Mouse (Mus musculus): ENCODE results near the gene Gm21987.
A peak's percentile ranks its signal among the peaks of the same experiment; 100 is the strongest.

The Gm21987 gene

GRCm38 (mm10) chr16:38395060-38395730 is 48.4 kb downstream of the Gm21987 start:
- peak; percentile 53 for DNase-seq (ENCODE audit: low read depth)

GRCm38 (mm10) chr16:38396155-38396554 is 49.3 kb downstream of the Gm21987 start:
- peak; percentile 99 for DNase-seq (ENCODE audit: low read depth)

DNA sequence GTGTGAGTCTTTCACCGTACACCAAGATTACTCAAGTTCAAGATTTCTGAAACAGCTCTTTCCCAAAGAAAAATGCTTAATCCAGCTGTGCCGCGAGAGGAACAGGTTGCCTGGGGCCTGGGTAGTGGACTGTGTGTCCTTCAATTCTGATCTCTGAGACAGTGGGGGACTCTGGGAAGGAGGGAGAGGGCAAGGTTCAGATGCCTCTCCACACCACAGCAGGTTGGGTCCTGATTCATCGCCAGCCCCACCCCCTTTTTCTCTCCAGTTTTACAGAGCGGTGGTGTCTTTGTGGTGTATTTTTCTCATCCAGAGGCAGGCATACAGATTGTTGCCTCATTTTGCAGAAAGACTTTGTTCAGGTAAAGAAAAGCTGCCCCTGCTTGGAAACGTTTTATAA is 51.4 kb downstream of the Gm21987 start:
- DNase-seq (ENCODE audit: low read depth): no peak

DNA sequence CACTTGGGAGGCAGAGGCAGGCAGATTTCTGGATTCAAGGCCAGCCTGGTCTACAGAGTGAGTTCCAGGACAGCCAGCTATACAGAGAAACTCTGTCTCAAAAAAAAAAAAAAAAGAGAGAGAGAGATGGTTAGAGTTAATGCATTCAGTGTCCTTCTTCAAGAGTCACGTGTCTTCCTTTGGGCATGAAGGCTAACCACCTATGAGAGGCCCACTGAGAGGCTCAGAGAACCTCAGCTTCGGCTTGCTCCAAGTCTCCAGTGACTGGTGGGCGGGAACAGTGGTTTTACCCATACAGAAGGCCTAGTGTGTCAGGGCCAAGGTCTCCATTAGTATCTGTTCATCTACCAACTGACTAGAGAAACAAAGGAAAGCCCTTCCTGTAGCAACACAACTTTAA is 52.2 kb downstream of the Gm21987 start:
- DNase-seq (ENCODE audit: low read depth): peak; percentile 96

DNA sequence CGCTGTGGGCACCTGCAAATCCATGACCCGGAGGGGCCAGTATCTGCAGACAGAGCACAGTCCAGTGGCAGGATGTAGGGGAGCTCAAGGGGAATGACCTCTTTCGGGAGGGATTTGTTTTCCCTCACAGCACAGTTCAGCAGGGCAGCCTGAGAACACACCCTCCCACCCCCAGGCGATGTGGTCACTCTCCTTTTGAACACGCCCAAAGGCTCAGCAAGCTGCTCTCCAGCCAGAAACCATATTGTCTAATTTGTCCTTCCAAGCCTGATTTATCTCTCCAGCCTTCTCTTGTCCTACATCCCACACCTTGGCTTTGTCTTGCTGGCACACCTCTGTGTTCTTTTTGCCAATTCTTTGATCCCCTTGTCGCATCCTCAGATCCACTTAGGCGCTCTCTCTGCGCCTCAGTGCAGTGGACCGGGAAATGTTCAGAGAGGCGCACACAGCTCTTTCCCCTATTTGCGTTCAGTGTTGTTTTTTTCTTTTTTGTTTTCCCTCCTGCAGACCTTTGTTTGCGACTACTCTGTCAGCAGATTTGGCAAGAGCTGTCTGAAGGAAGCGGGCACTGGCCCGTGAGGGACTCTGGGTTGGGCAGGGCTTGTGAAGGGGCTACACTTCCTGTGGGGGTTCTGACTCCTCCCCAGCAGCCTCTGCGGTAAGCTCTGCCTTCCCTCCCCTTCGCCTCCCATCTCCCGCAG is 52.8 kb downstream of the Gm21987 start:
- peak; percentile 84 for DNase-seq (ENCODE audit: low read depth)

GRCm38 (mm10) chr16:38400311-38400960 is 53.6 kb downstream of the Gm21987 start:
- DNase-seq (ENCODE audit: low read depth): no peak

- no peak for DNase-seq (ENCODE audit: low read depth)
Measured at GRCm38 (mm10) chr16:38401468-38401867, 54.6 kb downstream of the Gm21987 start.

- DNase-seq (ENCODE audit: low read depth): peak; percentile 95
Measured at GRCm38 (mm10) chr16:38403639-38404038, 56.8 kb downstream of the Gm21987 start.

- no peak for DNase-seq (ENCODE audit: low read depth)
Measured at GRCm38 (mm10) chr16:38406293-38406692, 59.5 kb downstream of the Gm21987 start.

GRCm38 (mm10) chr16:38406708-38407107 is 59.9 kb downstream of the Gm21987 start:
- DNase-seq (ENCODE audit: low read depth): peak; percentile 64

- DNase-seq (ENCODE audit: low read depth): no peak
Measured at GRCm38 (mm10) chr16:38407584-38407983, 60.7 kb downstream of the Gm21987 start.

DNA sequence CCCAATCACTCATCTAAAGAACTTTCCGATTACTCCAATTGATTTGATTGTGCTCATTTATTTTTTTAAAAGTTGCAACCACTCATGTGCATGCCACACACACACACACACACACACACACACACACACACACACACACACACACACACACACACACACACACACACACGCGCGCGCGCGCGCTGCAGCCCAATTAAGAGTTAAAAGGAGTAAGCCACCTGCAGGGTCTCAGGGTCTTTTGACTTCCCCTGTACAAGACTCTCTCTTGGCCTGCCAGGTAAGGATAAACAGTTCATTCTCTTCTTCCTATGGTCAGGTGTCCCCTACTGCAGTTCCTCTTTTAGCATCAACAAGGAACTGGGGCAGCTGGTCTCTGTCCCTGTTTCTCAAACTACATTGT is 61.6 kb downstream of the Gm21987 start:
- no peak for DNase-seq (ENCODE audit: low read depth)
